Mouse (Mus musculus): Measurements from ENCODE around the gene Ift27. TPM values are rescaled to one million over a fixed set of nuclear protein-coding genes. Genes with fewer than 3 reads are reported as not detected.

The Ift27 gene
- 64.8 and 69.7 TPM in 2 replicates for polyA plus RNA-seq (2015; fragmentation: Nextera tagmentation; extraction: Ambion mirVana)

DNA sequence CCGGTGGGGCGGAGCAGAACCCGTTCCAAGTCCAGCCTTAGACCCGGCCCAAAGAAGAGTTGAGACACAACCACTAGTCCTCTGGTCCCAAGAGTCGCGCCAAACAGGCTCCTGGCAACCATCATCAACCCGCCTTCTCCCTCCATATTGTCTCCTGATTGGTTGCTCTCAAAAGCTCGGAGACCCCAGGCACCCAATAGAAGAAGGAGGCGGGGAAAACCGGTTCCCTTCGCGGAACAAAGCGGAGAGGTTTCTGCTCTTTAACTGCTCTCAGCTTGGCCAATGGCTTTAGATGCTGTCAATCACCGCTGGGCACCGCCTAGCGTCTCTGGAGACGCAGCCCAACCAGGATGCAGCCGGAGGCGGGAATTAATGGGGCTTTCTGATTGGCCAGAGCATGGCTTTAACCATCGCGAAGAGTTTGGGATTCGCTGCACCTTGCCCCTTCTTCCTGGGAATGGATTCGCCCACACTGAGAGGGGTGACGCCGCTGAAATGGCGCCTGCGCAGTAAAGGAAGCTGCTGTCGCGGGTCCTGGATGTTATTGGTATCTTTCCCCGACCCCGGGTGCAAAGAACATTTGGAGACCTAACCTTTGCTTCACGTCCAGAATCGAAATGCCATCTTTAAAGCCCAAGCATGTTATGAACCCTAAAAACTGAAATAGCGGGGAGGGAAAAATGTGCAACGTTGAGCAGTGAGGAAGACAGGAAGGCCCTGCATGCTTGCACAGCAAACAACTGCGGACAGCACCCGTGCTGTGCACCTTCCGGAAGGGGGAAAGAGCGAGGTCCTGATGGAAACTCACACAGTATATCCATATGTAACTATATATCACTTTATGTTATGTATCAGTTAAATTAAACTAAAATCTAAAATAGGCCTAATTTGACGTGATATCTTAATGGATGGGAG, at the start of gene Ift27:
Gene Ift27 (minus strand): TSS at position 136 of the 915 bp plus-strand sequence.

DNA sequence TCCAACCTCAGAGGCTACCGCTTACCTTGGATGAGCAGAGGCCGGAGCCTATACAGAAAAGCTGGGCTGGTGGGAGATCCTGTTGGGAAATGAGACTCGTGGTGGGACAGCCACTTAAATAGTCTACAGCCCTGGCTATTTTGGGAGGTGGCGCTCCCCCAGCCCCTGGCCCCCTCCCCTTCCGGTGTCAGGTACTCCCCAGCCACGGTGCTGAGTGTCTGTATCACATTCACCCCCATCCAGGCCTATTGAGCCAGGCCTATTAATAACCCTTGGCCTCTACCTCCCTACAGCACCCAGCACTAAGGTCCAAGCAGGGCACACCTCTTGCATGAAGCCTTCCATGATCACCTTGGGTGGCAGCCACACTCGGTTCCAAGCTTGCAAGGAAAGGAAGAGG, 32.4 kb upstream of the Ift27 start, which contains the start of gene Pvalb:
Gene Pvalb (minus strand): TSS at position 89 of the 400 bp plus-strand sequence.

DNA sequence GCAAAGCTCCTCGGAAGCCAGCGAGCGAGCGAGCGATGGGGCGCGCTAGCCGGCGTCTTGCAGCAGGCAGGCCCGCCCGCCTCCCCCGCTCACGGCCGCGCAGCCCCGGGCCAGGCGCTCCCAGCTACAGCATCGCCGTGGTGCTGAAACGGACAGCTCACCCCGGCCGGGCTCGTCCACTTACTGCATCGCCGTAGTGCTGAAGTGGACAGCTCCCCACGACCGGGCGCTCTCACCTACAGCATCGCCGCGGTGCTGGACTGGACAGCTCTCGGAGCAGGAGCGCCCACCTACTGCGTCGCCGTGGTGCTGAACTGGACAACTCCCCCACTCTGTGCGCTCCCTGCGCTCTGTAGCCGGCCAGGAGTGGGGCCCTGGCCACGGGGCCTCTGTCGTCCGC, 54.2 kb downstream of the Ift27 start, which contains the start of gene Cacng2:
Gene Cacng2 (minus strand): TSS at position 325 of the 400 bp plus-strand sequence.

Other genes starting within 250 kb of the Ift27 start
- 214 and 410 TPM in 2 replicates for gene Txn2, start 245.1 kb downstream of the Ift27 start, polyA plus RNA-seq (2015; fragmentation: Nextera tagmentation; extraction: Ambion mirVana)
- 1.9 and 2.0 TPM in 2 replicates for gene Foxred2, start 217.4 kb downstream of the Ift27 start, polyA plus RNA-seq (2015; fragmentation: Nextera tagmentation; extraction: Ambion mirVana)
- 96.1 and 143 TPM in 2 replicates for gene Eif3d, start 203.3 kb downstream of the Ift27 start, polyA plus RNA-seq (2015; fragmentation: Nextera tagmentation; extraction: Ambion mirVana)
- gene Cacng2, start 54.1 kb downstream of the Ift27 start, polyA plus RNA-seq (2015; fragmentation: Nextera tagmentation; extraction: Ambion mirVana), result 0.28 and 1.3 TPM in 2 replicates
- gene Pvalb, start 32.3 kb upstream of the Ift27 start, polyA plus RNA-seq (2015; fragmentation: Nextera tagmentation; extraction: Ambion mirVana), result 0.70 and 0.74 TPM in 2 replicates
- 7.5 and 8.9 TPM in 2 replicates for gene Ncf4, start 70.7 kb upstream of the Ift27 start, polyA plus RNA-seq (2015; fragmentation: Nextera tagmentation; extraction: Ambion mirVana)
- 0.50 and 0.59 TPM in 2 replicates for gene Csf2rb2, start 131.6 kb upstream of the Ift27 start, polyA plus RNA-seq (2015; fragmentation: Nextera tagmentation; extraction: Ambion mirVana)
- 2.4 and 2.5 TPM in 2 replicates for gene Csf2rb, start 151.6 kb upstream of the Ift27 start, polyA plus RNA-seq (2015; fragmentation: Nextera tagmentation; extraction: Ambion mirVana)
- not detected in 2 replicates for gene Tex33, start 221.8 kb upstream of the Ift27 start, polyA plus RNA-seq (2015; fragmentation: Nextera tagmentation; extraction: Ambion mirVana)
- gene Tst, start 231.8 kb upstream of the Ift27 start, polyA plus RNA-seq (2015; fragmentation: Nextera tagmentation; extraction: Ambion mirVana), result 131 and 250 TPM in 2 replicates
- gene Mpst, start 232.3 kb upstream of the Ift27 start, polyA plus RNA-seq (2015; fragmentation: Nextera tagmentation; extraction: Ambion mirVana), result 2.3 and 3.6 TPM in 2 replicates